Mouse (Mus musculus): ENCODE results near the gene H2-Ob.
A peak's percentile ranks its signal among the peaks of the same experiment; 100 is the strongest.

- peak; percentile 19; the same call in 1 of the 2 replicates for TF ChIP-seq CTCF (IDR thresholded peaks at IDR 0.05; ENCODE audit: extremely low read depth, insufficient read depth, insufficient read length, insufficient replicate concordance)
- TF ChIP-seq POLR2A (IDR thresholded peaks at IDR 0.05; ENCODE audit: low read depth, low read length), result no peak
Observed at GRCm38 (mm10) chr17:34248764-34249163, 10.1 kb downstream of the H2-Ob start.
